Mouse (Mus musculus) heart, embryonic 11.5 days (tissue): ENCODE measurements around the gene Anapc2. TPM values are rescaled to one million over a fixed set of nuclear protein-coding genes. Genes with fewer than 3 reads are reported as not detected.
A peak's percentile ranks its signal among the peaks of the same experiment; 100 is the strongest.

Experiments
- ATAC-seq: fragments of 200-750 bp; cut with Nextera tagmentation; replicated peaks from 2 replicates; pipeline ENCODE4 v1.8.0; 2017; ENCODE audit warnings: moderate library complexity; ENCODE audit not compliant: insufficient number of reproducible peaks, low FRiP score, low TSS enrichment
- H3K27ac ChIP-seq: fragments of 300-500 bp; sonication (generic); 2 replicates; pipeline ENCODE4 v1.5.1; 2014; ENCODE audit warnings: mild to moderate bottlenecking, low read depth, low read length
- H3K27me3 ChIP-seq: fragments of 300-500 bp; sonication (generic); 2 replicates; pipeline ENCODE4 v1.6.1; 2014; ENCODE audit warnings: mild to moderate bottlenecking, low read length, mixed read lengths; ENCODE audit not compliant: control insufficient read depth, insufficient read depth
- H3K36me3 ChIP-seq: fragments of 300-500 bp; sonication (generic); 2 replicates; pipeline ENCODE4 v1.6.1; 2014; ENCODE audit warnings: mild to moderate bottlenecking, low read length, moderate library complexity, mixed read lengths; ENCODE audit not compliant: control insufficient read depth, insufficient read depth
- H3K4me1 ChIP-seq: fragments of 300-500 bp; sonication (generic); 2 replicates; pipeline ENCODE4 v1.6.1; 2014; ENCODE audit warnings: low read length; ENCODE audit not compliant: control insufficient read depth, insufficient read depth
- H3K4me2 ChIP-seq: fragments of 300-500 bp; sonication (generic); 2 replicates; pipeline ENCODE4 v1.6.1; 2014; ENCODE audit warnings: mild to moderate bottlenecking, moderate library complexity
- H3K4me3 ChIP-seq: fragments of 300-500 bp; sonication (generic); 2 replicates; pipeline ENCODE4 v1.5.1; 2014; ENCODE audit warnings: low read depth, low read length
- H3K9ac ChIP-seq: fragments of 300-500 bp; sonication (generic); 2 replicates; pipeline ENCODE4 v1.6.1; 2014; ENCODE audit warnings: mild to moderate bottlenecking, low read depth, low read length, moderate library complexity
- H3K9me3 ChIP-seq: fragments of 300-500 bp; sonication (generic); replicated peaks from 2 replicates; pipeline ENCODE4 v1.6.1; 2016; ENCODE audit warnings: low read length; ENCODE audit not compliant: control insufficient read depth
- WGBS: fragments of 180-500 bp; shearing (Covaris S2); extraction: QIAGEN DNeasy Blood & Tissue Kit; methylation state at CpG from one replicate; pipeline ENCODE4 v1.1.7; 2014; ENCODE audit not compliant: insufficient replicate concordance; 5-methylcytosine and 5-hydroxymethylcytosine counted together
- polyA plus RNA-seq: library from polyadenylated mRNA; unstranded; fragments of >200 nt; fragmentation: Nextera tagmentation; extraction: Ambion mirVana; gene quantifications from 2 replicates; pipeline ENCODE4 v1.2.1, GENCODE M21; 2014

The Anapc2 gene
- polyA plus RNA-seq, 1 experiment from 2014 or later = 73.0 TPM

GRCm38 (mm10) chr2:25261870-25262269 is 10.4 kb upstream of the Anapc2 start:
- H3K27ac ChIP-seq = no peak overlapping the region
- peaks cover 16% of the 10 kb centered on the region for H3K27me3 ChIP-seq
- no peaks in the 10 kb centered on the region for H3K36me3 ChIP-seq
- no peaks in the 10 kb centered on the region for H3K9me3 ChIP-seq
- H3K4me1 ChIP-seq = peaks cover 26% of the 10 kb centered on the region
- H3K4me3 ChIP-seq = peak overlapping the region; percentile 83
- H3K9ac ChIP-seq = peak overlapping the region; percentile 72
- peak overlapping the region; percentile 100 for H3K4me2 ChIP-seq
- no peak for ATAC-seq
- 38% methylated on average over 12 of the region's 12 CpGs for WGBS

- H3K9ac ChIP-seq = peak within 1 kb of the TSS; percentile 78
- peak within 1 kb of the TSS; percentile 100 for H3K4me2 ChIP-seq
- H3K36me3 ChIP-seq = no peaks in the 10 kb centered on the region
- no peaks in the 10 kb centered on the region for H3K9me3 ChIP-seq
- H3K4me1 ChIP-seq = peaks cover 29% of the 10 kb centered on the region
- ATAC-seq = peak; percentile 97
- peaks cover 16% of the 10 kb centered on the region for H3K27me3 ChIP-seq
- WGBS = under 1% methylated on average over 39 of the region's 39 CpGs
- H3K27ac ChIP-seq = no peak within 1 kb of the TSS
- peak within 1 kb of the TSS; percentile 83 for H3K4me3 ChIP-seq
Measured at GRCm38 (mm10) chr2:25262291-25262767, 9.9 kb upstream of the Anapc2 start, which contains the start of gene Tprn. Gene Tprn (plus strand): TSS chr2:25262618.

GRCm38 (mm10) chr2:25262795-25263622 is 9.3 kb upstream of the Anapc2 start:
- H3K4me1 ChIP-seq = peaks cover 29% of the 10 kb centered on the region

GRCm38 (mm10) chr2:25263623-25264285 is 8.5 kb upstream of the Anapc2 start:
- ATAC-seq = no peak

More at GRCm38 (mm10) chr2:25262795-25263622, 9.3 kb upstream of the Anapc2 start:
- Histone ChIP-seq H3K36me3 (no peaks in the 10 kb centered on the region), H3K27ac (no peak overlapping the region), H3K4me3 (peak overlapping the region; percentile 83), H3K4me2 (peak overlapping the region; percentile 100), H3K9me3 (no peaks in the 10 kb centered on the region), H3K27me3 (peaks cover 16% of the 10 kb centered on the region), H3K9ac (peak overlapping the region; percentile 78)
- ATAC-seq = peak; percentile 3; the same call in 1 of the 2 replicates
- under 1% methylated on average over 82 of the region's 82 CpGs for WGBS

GRCm38 (mm10) chr2:25264286-25264660 is 8.0 kb upstream of the Anapc2 start:
- Histone ChIP-seq H3K27ac (no peak overlapping the region), H3K9ac (no peak overlapping the region), H3K4me3 (no peak overlapping the region), H3K9me3 (no peaks in the 10 kb centered on the region), H3K4me1 (peaks cover 29% of the 10 kb centered on the region), H3K4me2 (peak overlapping the region; percentile 100; the same call in 1 of the 2 replicates), H3K27me3 (peaks cover 16% of the 10 kb centered on the region), H3K36me3 (0 out of 2 replicates have a peak, but pooled peaks cover 7% of the 10 kb centered on the region)
- ATAC-seq = no peak
- 71% methylated on average over 5 of the region's 5 CpGs for WGBS

More at GRCm38 (mm10) chr2:25263623-25264285, 8.5 kb upstream of the Anapc2 start:
- peaks cover 29% of the 10 kb centered on the region for H3K4me1 ChIP-seq
- H3K36me3 ChIP-seq = 0 out of 2 replicates have a peak, but pooled peaks cover 2% of the 10 kb centered on the region
- peak overlapping the region; percentile 100 for H3K4me2 ChIP-seq
- H3K9ac ChIP-seq = peak overlapping the region; percentile 78; the same call in 1 of the 2 replicates
- H3K4me3 ChIP-seq = peak overlapping the region; percentile 83
- no peak overlapping the region for H3K27ac ChIP-seq
- H3K27me3 ChIP-seq = peaks cover 16% of the 10 kb centered on the region
- no peaks in the 10 kb centered on the region for H3K9me3 ChIP-seq
- 19% methylated on average over 12 of the region's 12 CpGs for WGBS

- Histone ChIP-seq H3K4me1 (peaks cover 29% of the 10 kb centered on the region), H3K4me2 (peak overlapping the region; percentile 19; the same call in 1 of the 2 replicates), H3K4me3 (no peak overlapping the region), H3K9me3 (no peaks in the 10 kb centered on the region), H3K9ac (no peak overlapping the region), H3K27ac (no peak overlapping the region), H3K27me3 (peaks cover 16% of the 10 kb centered on the region), H3K36me3 (peaks cover 8% of the 10 kb centered on the region; the same call in 1 of the 2 replicates)
- WGBS = 69% methylated on average over 3 of the region's 3 CpGs
- no peak for ATAC-seq
Measured at GRCm38 (mm10) chr2:25264851-25265250, 7.4 kb upstream of the Anapc2 start.

- 66% methylated on average over 6 of the region's 6 CpGs for WGBS
- peaks cover 16% of the 10 kb centered on the region for H3K27me3 ChIP-seq
- no peak overlapping the region for H3K27ac ChIP-seq
- no peak for ATAC-seq
- no peak overlapping the region; the same call in 1 of the 2 replicates for H3K4me3 ChIP-seq
- peak overlapping the region; percentile 12 for H3K4me2 ChIP-seq
- H3K36me3 ChIP-seq = peaks cover 8% of the 10 kb centered on the region; the same call in 1 of the 2 replicates
- peaks cover 31% of the 10 kb centered on the region for H3K4me1 ChIP-seq
- no peaks in the 10 kb centered on the region for H3K9me3 ChIP-seq
- peak overlapping the region; percentile 56; the same call in 1 of the 2 replicates for H3K9ac ChIP-seq
Measured at GRCm38 (mm10) chr2:25265897-25266656, 6.2 kb upstream of the Anapc2 start.

GRCm38 (mm10) chr2:25266720-25267119 is 5.6 kb upstream of the Anapc2 start:
- no peak overlapping the region; the same call in 1 of the 2 replicates for H3K4me2 ChIP-seq
- peaks cover 8% of the 10 kb centered on the region; the same call in 1 of the 2 replicates for H3K36me3 ChIP-seq
- 58% methylated on average over 2 of the region's 2 CpGs for WGBS
- peaks cover 16% of the 10 kb centered on the region for H3K27me3 ChIP-seq
- H3K4me3 ChIP-seq = no peak overlapping the region
- no peak for ATAC-seq
- H3K9me3 ChIP-seq = no peaks in the 10 kb centered on the region
- peaks cover 36% of the 10 kb centered on the region for H3K4me1 ChIP-seq
- H3K27ac ChIP-seq = no peak overlapping the region
- H3K9ac ChIP-seq = no peak overlapping the region
